Mouse (Mus musculus): ENCODE measurements around the gene Lyrm7. TPM values are rescaled to one million over a fixed set of nuclear protein-coding genes. Genes with fewer than 3 reads are reported as not detected.
"Not testable (repeated sequence)": the region's sequence is repeated elsewhere in the genome, so short reads cannot be mapped to it uniquely, and the experiment has no call there.

Gene Lyrm7
- polyA plus RNA-seq, 1 experiment from 2014 or later: 4.1 TPM

GRCm38 (mm10) chr11:54865330-54866085, 4.8 kb upstream of the Lyrm7 start:
- H3K9ac ChIP-seq: peak overlapping the region; percentile 82
- WGBS (ENCODE audit: insufficient replicate concordance): 52% methylated on average over 6 of the region's 6 CpGs
- no peaks in the 10 kb centered on the region for H3K9me3 ChIP-seq (replicated peaks)
- H3K4me3 ChIP-seq (replicated peaks): peak overlapping the region; percentile 74
- H3K27ac ChIP-seq (replicated peaks): peak overlapping the region; percentile 90
- H3K36me3 ChIP-seq (replicated peaks): peaks cover 15% of the 10 kb centered on the region
- H3K4me1 ChIP-seq (replicated peaks): peaks cover 68% of the 10 kb centered on the region
- peak overlapping the region; percentile 90 for H3K4me2 ChIP-seq
- ATAC-seq (ENCODE audit: insufficient read depth): no peak
- no peaks in the 10 kb centered on the region for H3K27me3 ChIP-seq

DNA sequence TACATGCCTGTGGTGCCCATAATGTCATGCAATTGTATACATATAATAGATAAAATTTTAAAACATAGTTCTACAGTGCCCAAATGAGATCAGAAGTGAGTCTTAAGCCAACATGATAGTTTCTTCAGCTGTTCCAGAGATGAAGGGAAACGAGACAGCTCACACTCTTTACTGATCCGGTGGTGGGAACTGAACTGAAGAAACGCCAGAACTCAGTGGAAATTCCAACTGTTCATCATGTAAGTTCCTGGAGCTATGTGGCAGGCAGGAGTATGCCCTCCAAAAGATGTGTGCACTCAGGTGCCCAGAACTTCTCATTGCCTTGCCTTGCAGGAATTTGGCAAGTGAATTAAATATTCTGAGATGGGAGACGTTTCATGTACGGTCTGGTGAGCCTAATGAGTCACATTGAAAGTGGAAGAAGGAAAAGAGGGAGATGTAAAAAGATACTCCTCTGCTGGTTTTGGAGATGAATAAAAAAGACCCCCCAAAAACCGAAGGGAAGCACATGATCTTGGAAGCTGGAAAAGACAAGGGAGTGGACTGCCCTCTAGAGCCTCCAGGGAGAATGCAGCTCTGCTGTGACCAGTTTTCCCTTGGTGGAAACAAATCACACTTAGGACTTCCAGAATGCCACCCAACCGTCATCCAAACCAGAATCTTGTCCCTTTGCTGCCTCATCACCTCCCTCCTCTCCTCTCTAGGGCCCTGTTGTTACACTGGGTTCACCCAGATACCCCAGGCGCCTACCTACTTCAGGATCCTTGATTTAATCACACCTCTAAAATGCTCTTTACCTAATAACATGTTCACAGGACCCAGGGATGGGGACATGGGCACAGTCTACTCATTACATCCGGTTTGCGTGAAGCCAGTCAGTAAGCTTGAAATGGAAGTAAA, 2.2 kb upstream of the Lyrm7 start:
- 41% methylated on average over 10 of the region's 10 CpGs for WGBS (ENCODE audit: insufficient replicate concordance)
- 0 out of 2 replicates have a peak overlapping the region, but pooled peaks have one; percentile 22 for H3K27ac ChIP-seq (replicated peaks)
- H3K4me3 ChIP-seq (replicated peaks): no peak overlapping the region
- no peaks in the 10 kb centered on the region for H3K9me3 ChIP-seq (replicated peaks)
- no peaks in the 10 kb centered on the region for H3K36me3 ChIP-seq (replicated peaks)
- no peak overlapping the region for H3K9ac ChIP-seq
- H3K27me3 ChIP-seq: no peaks in the 10 kb centered on the region
- no peak for ATAC-seq (ENCODE audit: insufficient read depth)
- H3K4me1 ChIP-seq (replicated peaks): peaks cover 59% of the 10 kb centered on the region
- H3K4me2 ChIP-seq: no peak overlapping the region

DNA sequence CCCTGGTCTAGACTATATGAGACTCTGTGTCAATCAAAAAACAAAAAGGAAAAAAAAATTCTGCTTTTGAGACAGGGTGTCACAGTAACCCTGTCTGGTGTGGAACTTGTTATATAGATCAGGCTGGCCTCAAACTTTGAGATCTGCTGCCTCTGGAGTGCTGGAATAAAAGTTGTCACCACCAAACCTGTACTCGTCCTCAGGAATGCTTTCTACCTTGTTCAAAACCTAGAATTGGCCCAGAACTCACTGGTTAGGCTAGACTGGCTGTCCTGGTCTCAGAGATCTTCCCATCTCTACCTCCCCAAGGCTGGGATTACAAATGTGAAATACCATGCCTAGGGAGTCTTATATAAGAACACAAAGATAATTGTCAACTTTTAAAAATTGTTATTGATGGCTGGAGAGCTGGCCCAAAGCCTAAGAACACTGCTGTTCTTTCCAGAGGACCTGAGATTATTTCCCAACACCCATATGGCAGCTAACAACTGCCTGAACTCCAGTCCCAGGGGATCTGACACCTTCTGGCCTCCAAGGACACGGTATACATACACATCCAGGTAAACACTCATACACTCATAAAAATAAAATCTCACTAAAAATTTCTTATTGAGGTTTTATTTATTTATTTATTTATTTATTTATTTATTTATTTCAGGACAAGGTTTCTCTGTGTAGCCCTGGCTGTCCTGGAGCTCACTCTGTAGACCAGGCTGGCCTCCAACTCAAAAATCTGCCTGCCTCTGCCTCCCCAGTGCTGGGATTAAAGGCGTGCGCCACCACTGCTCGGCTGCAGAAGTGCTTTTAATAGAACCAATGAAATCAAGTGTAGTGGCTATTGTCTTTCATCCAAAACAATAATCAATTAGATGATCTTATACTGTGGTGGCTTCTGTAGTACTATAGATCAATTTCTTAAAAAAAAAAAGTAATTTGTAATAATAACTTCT, 1.0 kb upstream of the Lyrm7 start:
- no peaks in the 10 kb centered on the region for H3K36me3 ChIP-seq (replicated peaks)
- H3K4me1 ChIP-seq (replicated peaks): peaks cover 48% of the 10 kb centered on the region
- H3K4me2 ChIP-seq: peak overlapping the region; percentile 86
- H3K4me3 ChIP-seq (replicated peaks): peak overlapping the region; percentile 73
- H3K27me3 ChIP-seq: no peaks in the 10 kb centered on the region
- ATAC-seq (ENCODE audit: insufficient read depth): no peak
- H3K9me3 ChIP-seq (replicated peaks): no peaks in the 10 kb centered on the region
- peak overlapping the region; percentile 46 for H3K9ac ChIP-seq
- peak overlapping the region; percentile 96 for H3K27ac ChIP-seq (replicated peaks)
- 80% methylated on average over 5 of the region's 5 CpGs for WGBS (ENCODE audit: insufficient replicate concordance)

- ATAC-seq (ENCODE audit: insufficient read depth): no peak
- no peaks in the 10 kb centered on the region for H3K9me3 ChIP-seq (replicated peaks)
- peak overlapping the region; percentile 73 for H3K4me3 ChIP-seq (replicated peaks)
- no peaks in the 10 kb centered on the region for H3K27me3 ChIP-seq
- H3K36me3 ChIP-seq (replicated peaks): no peaks in the 10 kb centered on the region
- H3K4me1 ChIP-seq (replicated peaks): peaks cover 34% of the 10 kb centered on the region
- peak overlapping the region; percentile 2; the same call in 1 of the 2 replicates for H3K27ac ChIP-seq (replicated peaks)
- H3K4me2 ChIP-seq: peak overlapping the region; percentile 86
- WGBS (ENCODE audit: insufficient replicate concordance): 23% methylated on average over 11 of the region's 11 CpGs
- peak overlapping the region; percentile 73 for H3K9ac ChIP-seq
These were observed 1.2 kb downstream of the Lyrm7 start for GRCm38 (mm10) chr11:54859322-54860165.

DNA sequence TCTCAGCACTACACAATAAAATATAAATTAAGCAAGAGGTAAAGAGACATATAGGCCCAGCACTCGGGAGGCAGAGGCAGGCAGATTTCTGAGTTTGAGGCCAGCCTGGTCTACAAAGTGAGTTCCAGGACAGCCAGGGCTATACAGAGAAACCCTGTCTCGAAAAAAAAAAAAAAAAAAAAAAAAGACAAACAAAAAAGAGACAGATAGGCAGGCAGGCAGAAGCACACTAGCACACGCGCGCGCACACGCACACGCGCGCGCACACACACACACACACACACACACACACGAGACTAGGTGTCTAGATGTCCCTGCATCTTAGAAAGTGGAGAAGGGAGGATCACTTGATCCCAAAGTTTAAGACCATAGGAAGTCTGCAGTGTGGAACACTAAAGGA, 1.8 kb downstream of the Lyrm7 start:
- not testable (repeated sequence) for H3K4me2 ChIP-seq; H3K9me3 ChIP-seq (replicated peaks); H3K27ac ChIP-seq (replicated peaks); ATAC-seq (ENCODE audit: insufficient read depth); H3K4me3 ChIP-seq (replicated peaks); H3K9ac ChIP-seq; H3K36me3 ChIP-seq (replicated peaks); H3K27me3 ChIP-seq
- peaks cover 34% of the 10 kb centered on the region for H3K4me1 ChIP-seq (replicated peaks)
- WGBS (ENCODE audit: insufficient replicate concordance): 93% methylated on average over 11 of the region's 12 CpGs

DNA sequence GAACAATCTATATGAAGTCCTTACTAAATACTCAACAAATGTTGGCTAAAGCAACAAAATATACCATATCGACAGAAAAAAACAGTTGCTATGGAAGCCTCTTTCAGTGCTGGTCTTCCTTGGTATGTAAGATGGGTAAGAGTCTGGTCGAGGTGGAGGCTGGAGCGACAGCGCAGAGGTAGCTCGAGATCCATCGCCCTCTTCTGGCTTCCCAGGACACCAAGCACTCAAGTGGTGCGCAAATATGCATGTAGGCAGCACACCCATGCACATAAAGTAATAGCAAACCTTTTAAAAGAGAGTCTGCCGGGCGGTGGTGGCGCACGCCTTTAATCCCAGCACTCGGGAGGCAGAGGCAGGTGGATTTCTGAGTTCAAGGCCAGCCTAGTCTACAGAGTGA, 9.1 kb downstream of the Lyrm7 start:
- no peak for ATAC-seq (ENCODE audit: insufficient read depth)
- Histone ChIP-seq H3K36me3 (replicated peaks) (no peaks in the 10 kb centered on the region), H3K4me2 (no peak overlapping the region), H3K27me3 (no peaks in the 10 kb centered on the region), H3K9me3 (replicated peaks) (no peaks in the 10 kb centered on the region), H3K9ac (no peak overlapping the region), H3K27ac (replicated peaks) (no peak overlapping the region), H3K4me3 (replicated peaks) (no peak overlapping the region), H3K4me1 (replicated peaks) (0 out of 2 replicates have a peak, but pooled peaks cover 4% of the 10 kb centered on the region)
- 85% methylated on average over 12 of the region's 12 CpGs for WGBS (ENCODE audit: insufficient replicate concordance)

DNA sequence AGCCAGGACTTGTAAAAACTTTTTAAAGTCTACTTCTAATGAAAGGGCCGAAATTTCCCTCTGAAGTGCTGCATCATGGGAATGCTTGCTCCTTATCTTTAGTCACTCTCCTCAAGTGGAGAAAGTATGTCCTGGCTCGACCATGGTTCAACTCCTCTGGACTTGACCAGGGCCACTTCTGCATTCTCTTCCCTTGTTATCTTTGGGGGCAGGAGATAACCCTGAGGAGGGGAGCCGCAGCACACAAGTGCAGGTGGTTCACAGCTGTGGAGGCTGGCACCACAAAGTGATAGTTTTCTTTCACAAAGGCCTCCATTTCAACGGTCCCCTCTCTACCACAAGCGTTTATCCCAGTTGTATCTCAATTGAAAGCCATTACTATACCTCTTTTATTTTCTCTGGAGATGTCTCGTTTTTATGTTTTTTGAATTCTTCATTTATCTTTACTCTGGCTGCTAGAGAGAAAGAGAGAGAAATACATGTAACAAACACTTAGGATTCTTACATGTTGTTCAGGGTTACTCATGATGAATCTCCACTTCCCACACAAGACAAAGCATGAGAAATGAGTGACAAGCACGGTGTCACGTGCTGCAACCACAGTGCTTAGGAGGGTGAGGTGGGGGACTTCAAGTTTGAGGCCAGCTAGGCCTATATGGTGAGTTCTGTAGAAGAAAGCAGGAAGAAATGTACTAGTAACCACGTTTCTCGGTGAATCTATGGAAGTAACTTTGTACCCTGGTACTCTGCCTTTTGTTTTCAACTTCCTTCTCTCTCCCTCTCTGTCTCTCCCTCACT, 10.6 kb downstream of the Lyrm7 start:
- Histone ChIP-seq H3K4me3 (replicated peaks) (no peak overlapping the region), H3K4me1 (replicated peaks) (0 out of 2 replicates have a peak, but pooled peaks cover 4% of the 10 kb centered on the region), H3K9ac (no peak overlapping the region), H3K27me3 (no peaks in the 10 kb centered on the region), H3K4me2 (no peak overlapping the region), H3K9me3 (replicated peaks) (no peaks in the 10 kb centered on the region), H3K27ac (replicated peaks) (no peak overlapping the region), H3K36me3 (replicated peaks) (no peaks in the 10 kb centered on the region)
- 24% methylated on average over 10 of the region's 10 CpGs for WGBS (ENCODE audit: insufficient replicate concordance)
- no peak for ATAC-seq (ENCODE audit: insufficient read depth)

GRCm38 (mm10) chr11:54845470-54846442, 15.0 kb downstream of the Lyrm7 start:
- Histone ChIP-seq H3K9me3 (replicated peaks) (no peaks in the 10 kb centered on the region), H3K4me1 (replicated peaks) (0 out of 2 replicates have a peak, but pooled peaks cover 4% of the 10 kb centered on the region), H3K4me2 (no peak overlapping the region), H3K27ac (replicated peaks) (no peak overlapping the region), H3K9ac (no peak overlapping the region), H3K4me3 (replicated peaks) (no peak overlapping the region), H3K27me3 (no peaks in the 10 kb centered on the region), H3K36me3 (replicated peaks) (no peaks in the 10 kb centered on the region)
- no peak for ATAC-seq (ENCODE audit: insufficient read depth)
- WGBS (ENCODE audit: insufficient replicate concordance): 49% methylated on average over 8 of the region's 8 CpGs

- ATAC-seq (ENCODE audit: insufficient read depth): no peak
These were observed 15.8 kb downstream of the Lyrm7 start for GRCm38 (mm10) chr11:54844959-54845358.

More at GRCm38 (mm10) chr11:54844959-54845358, 15.8 kb downstream of the Lyrm7 start:
- WGBS (ENCODE audit: insufficient replicate concordance): 40% methylated on average over 5 of the region's 5 CpGs
- H3K9ac ChIP-seq: no peak overlapping the region
- no peaks in the 10 kb centered on the region for H3K9me3 ChIP-seq (replicated peaks)
- H3K36me3 ChIP-seq (replicated peaks): no peaks in the 10 kb centered on the region
- 0 out of 2 replicates have a peak, but pooled peaks cover 3% of the 10 kb centered on the region for H3K4me1 ChIP-seq (replicated peaks)
- no peak overlapping the region for H3K4me2 ChIP-seq
- no peak overlapping the region for H3K27ac ChIP-seq (replicated peaks)
- H3K27me3 ChIP-seq: no peaks in the 10 kb centered on the region
- H3K4me3 ChIP-seq (replicated peaks): no peak overlapping the region
